Mouse (Mus musculus) MEL (cell line): ENCODE measurements around the gene 1700029J07Rik. TPM values are rescaled to one million over a fixed set of nuclear protein-coding genes. Genes with fewer than 3 reads are reported as not detected.

ENCODE experiments used
- DNase-seq: peaks from one replicate; pipeline ENCODE4 v3.0.0; 2011; ENCODE audit warnings: low read depth, low spot score
- H3K27ac ChIP-seq: 2 replicates; pipeline ENCODE4 v1.5.1; 2012; ENCODE audit warnings: low read depth, mild to moderate bottlenecking, control low read depth, low read length, moderate library complexity; ENCODE audit not compliant: control insufficient read depth
- H3K27me3 ChIP-seq, 2 experiments: fragments of 150-350 bp in 1 of 2; sonication (generic) in 1 of 2; 2 replicates each; pipeline ENCODE4 v1.6.1; 2012; ENCODE audit warnings: low read length in 2 of 2, mild to moderate bottlenecking in 2 of 2, improper control_type of control experiment in 1 of 2, moderate library complexity in 1 of 2; ENCODE audit not compliant: insufficient read depth in 2 of 2, control insufficient read depth in 1 of 2
- H3K36me3 ChIP-seq, 2 experiments: 2 replicates each; pipeline ENCODE4 v1.6.1; 2012 to 2014; ENCODE audit warnings: low read length in 2 of 2, improper control_type of control experiment in 1 of 2, inconsistent platforms in 1 of 2, mild to moderate bottlenecking in 1 of 2; ENCODE audit not compliant: insufficient read depth in 2 of 2, control insufficient read depth in 1 of 2
- H3K4me1 ChIP-seq, 2 experiments: fragments of 150-350 bp in 1 of 2; sonication (generic) in 1 of 2; 2 replicates each; pipeline ENCODE4 v1.6.1; 2012; ENCODE audit warnings: low read length in 2 of 2, improper control_type of control experiment in 1 of 2, mild to moderate bottlenecking in 1 of 2; ENCODE audit not compliant: insufficient read depth in 2 of 2, control insufficient read depth in 1 of 2
- H3K4me3 ChIP-seq, 2 experiments: fragments of 150-350 bp in 1 of 2; sonication (generic) in 1 of 2; 2 replicates each; pipeline ENCODE4 v1.5.1; 2012; ENCODE audit warnings: low read depth in 2 of 2, low read length in 2 of 2, mild to moderate bottlenecking in 2 of 2, moderate library complexity in 2 of 2, control low read depth in 1 of 2, improper control_type of control experiment in 1 of 2; ENCODE audit not compliant: control insufficient read depth in 1 of 2, insufficient read depth in 1 of 2
- H3K79me2 ChIP-seq: 2 replicates; pipeline ENCODE4 v1.6.1; 2012; ENCODE audit warnings: mild to moderate bottlenecking, low read length, moderate library complexity; ENCODE audit not compliant: control insufficient read depth, poor library complexity, insufficient read depth
- H3K9ac ChIP-seq: 2 replicates; pipeline ENCODE4 v1.6.1; 2012; ENCODE audit warnings: low read depth, mild to moderate bottlenecking, control low read depth, low read length, moderate library complexity; ENCODE audit not compliant: control insufficient read depth, poor library complexity, severe bottlenecking
- H3K9me3 ChIP-seq: fragments of 150-350 bp; sonication (generic); replicated peaks from 2 replicates; pipeline ENCODE4 v1.6.1; 2012; ENCODE audit warnings: mild to moderate bottlenecking, low read length, improper control_type of control experiment, moderate library complexity; ENCODE audit not compliant: insufficient read depth
- BHLHE40 ChIP-seq: IDR thresholded peaks from 2 replicates; pipeline ENCODE4 v1.6.1; 2012; ENCODE audit warnings: low read depth, mild to moderate bottlenecking, inconsistent platforms, low read length, improper control_type of control experiment, borderline replicate concordance
- CHD1 ChIP-seq: IDR thresholded peaks from 2 replicates; pipeline ENCODE4 v1.6.1; 2012; ENCODE audit warnings: low read depth, mild to moderate bottlenecking, inconsistent platforms, low read length, improper control_type of control experiment
- CTCF ChIP-seq, 3 experiments: IDR thresholded peaks in 2 of 3; conservative IDR thresholded peaks in 1 of 3; 2 replicates each; pipeline ENCODE4 v1.5.1; 2011 to 2012; ENCODE audit warnings: low read length in 3 of 3, low read depth in 2 of 3, mild to moderate bottlenecking in 2 of 3, improper control_type of control experiment in 1 of 3, inconsistent platforms in 1 of 3, mixed read lengths in 1 of 3, moderate library complexity in 1 of 3; ENCODE audit not compliant: control insufficient read depth in 1 of 3, insufficient read depth in 1 of 3, poor library complexity in 1 of 3, severe bottlenecking in 1 of 3
- E2F4 ChIP-seq: IDR thresholded peaks from 2 replicates; pipeline ENCODE4 v1.6.1; 2011; ENCODE audit warnings: low read depth, low read length, improper control_type of control experiment, borderline replicate concordance
- EP300 ChIP-seq, 2 experiments: IDR thresholded peaks; 2 replicates each; pipeline ENCODE4 v1.6.1; 2011; ENCODE audit warnings: improper control_type of control experiment in 2 of 2, low read length in 2 of 2, low read depth in 1 of 2, mild to moderate bottlenecking in 1 of 2
- GABPA ChIP-seq: IDR thresholded peaks from 2 replicates; pipeline ENCODE4 v1.6.1; 2012; ENCODE audit warnings: low read depth, mild to moderate bottlenecking, inconsistent platforms, low read length, improper control_type of control experiment, moderate library complexity
- GATA1 ChIP-seq: IDR thresholded peaks from 2 replicates; pipeline ENCODE4 v1.6.1; 2011; ENCODE audit warnings: low read depth, low read length, improper control_type of control experiment
- JUND ChIP-seq: IDR thresholded peaks from 2 replicates; pipeline ENCODE4 v1.6.1; 2011; ENCODE audit warnings: low read depth, mild to moderate bottlenecking, improper control_type of control experiment, low read length
- MEF2A ChIP-seq: IDR thresholded peaks from 2 replicates; pipeline ENCODE4 v1.6.1; 2014; ENCODE audit warnings: low read depth, mild to moderate bottlenecking, inconsistent platforms, low read length, improper control_type of control experiment; ENCODE audit not compliant: poor library complexity, insufficient replicate concordance, severe bottlenecking; ENCODE audit errors: extremely low read depth
- MXI1 ChIP-seq: IDR thresholded peaks from 2 replicates; pipeline ENCODE4 v1.6.1; 2011; ENCODE audit warnings: mild to moderate bottlenecking, low read depth, low read length, improper control_type of control experiment
- POLR2AphosphoS2 ChIP-seq: IDR thresholded peaks from 2 replicates; pipeline ENCODE4 v1.6.1; 2011; ENCODE audit warnings: low read length, improper control_type of control experiment
- RAD21 ChIP-seq: IDR thresholded peaks from 2 replicates; pipeline ENCODE4 v1.6.1; 2011; ENCODE audit warnings: mild to moderate bottlenecking, low read depth, low read length, improper control_type of control experiment
- RCOR1 ChIP-seq: IDR thresholded peaks from 2 replicates; pipeline ENCODE4 v1.6.1; 2012; ENCODE audit warnings: low read depth, mild to moderate bottlenecking, inconsistent platforms, low read length, improper control_type of control experiment
- SIN3A ChIP-seq: IDR thresholded peaks from 2 replicates; pipeline ENCODE4 v1.6.1; 2012; ENCODE audit warnings: low read length, improper control_type of control experiment, inconsistent platforms
- SMC3 ChIP-seq: IDR thresholded peaks from 2 replicates; pipeline ENCODE4 v1.6.1; 2011; ENCODE audit warnings: low read depth, low read length, improper control_type of control experiment
- TAL1 ChIP-seq: IDR thresholded peaks from 2 replicates; pipeline ENCODE4 v1.6.1; 2012; ENCODE audit warnings: mild to moderate bottlenecking, inconsistent platforms, low read length, moderate library complexity, mixed read lengths
- TBP ChIP-seq: IDR thresholded peaks from 2 replicates; pipeline ENCODE4 v1.8.0; 2011; ENCODE audit warnings: low read depth, low read length, improper control_type of control experiment
- UBTF ChIP-seq: IDR thresholded peaks from 2 replicates; pipeline ENCODE4 v1.6.1; 2012; ENCODE audit warnings: low read depth, mild to moderate bottlenecking, inconsistent platforms, low read length, improper control_type of control experiment, moderate library complexity, borderline replicate concordance; ENCODE audit not compliant: insufficient read depth
- USF2 ChIP-seq, 2 experiments: IDR thresholded peaks; 2 replicates each; pipeline ENCODE4 v1.6.1; 2011 to 2012; ENCODE audit warnings: improper control_type of control experiment in 2 of 2, low read length in 2 of 2, borderline replicate concordance in 1 of 2, inconsistent platforms in 1 of 2, low read depth in 1 of 2, mild to moderate bottlenecking in 1 of 2; ENCODE audit not compliant: insufficient read depth in 1 of 2
- ZC3H11A ChIP-seq: IDR thresholded peaks from 2 replicates; pipeline ENCODE4 v1.6.1; 2012; ENCODE audit warnings: low read depth, mild to moderate bottlenecking, inconsistent platforms, low read length, improper control_type of control experiment
- polyA plus RNA-seq, 2 experiments: library from polyadenylated mRNA; stranded (reverse) in 1 of 2; unstranded in 1 of 2; fragments of >175 nt in 1 of 2; fragments of >200 nt in 1 of 2; gene quantifications; 2 replicates each; pipeline versions ENCODE4 v1.2.1 to v1.2.4; 2012; ENCODE audit warnings: low replicate concordance in 2 of 2, low read depth in 1 of 2; ENCODE audit not compliant: insufficient read length in 2 of 2, insufficient read depth in 1 of 2, missing spikeins in 1 of 2
- total RNA-seq: library from RNA; depleted of rRNA; stranded (reverse); fragments of 300-350 nt; gene quantifications from 2 replicates; pipeline ENCODE4 v1.2.3, GENCODE M21; 2012

The 1700029J07Rik gene
- total and polyA plus RNA-seq, 3 experiments = 0.81 to 1.5 TPM; not detected in 1

- H3K9me3 ChIP-seq = no peaks in the 10 kb centered on the region
- H3K79me2 ChIP-seq = no peaks in the 10 kb centered on the region
- H3K4me3 ChIP-seq = no peak overlapping the region
- H3K27ac ChIP-seq = no peak overlapping the region
- no peaks in the 10 kb centered on the region for H3K27me3 ChIP-seq
- no peaks in the 10 kb centered on the region for H3K4me1 ChIP-seq
- DNase-seq = no peak
- H3K36me3 ChIP-seq = no peaks in the 10 kb centered on the region
- TF ChIP-seq SMC3 (no peak), MEF2A (no peak), TBP (no peak)
- no peak overlapping the region for H3K9ac ChIP-seq
Measured at GRCm38 (mm10) chr8:46022758-46023157, 47.7 kb upstream of the 1700029J07Rik start.

- no peak for TF ChIP-seq MXI1
- no peak for DNase-seq
- H3K79me2 ChIP-seq = no peaks in the 10 kb centered on the region
Measured at GRCm38 (mm10) chr8:46022203-46022602, 47.2 kb upstream of the 1700029J07Rik start.

GRCm38 (mm10) chr8:46010746-46011680 lies 36.0 kb upstream of the 1700029J07Rik start:
- Histone ChIP-seq H3K36me3 (peaks cover 0 to 5% of the 10 kb centered on the region in 2 experiments; a peak in 2 of 4 replicates), H3K79me2 (no peaks in the 10 kb centered on the region), H3K9me3 (no peaks in the 10 kb centered on the region), H3K27me3 (no peaks in the 10 kb centered on the region), H3K27ac (no peak overlapping the region)
- TF ChIP-seq ZC3H11A (no peak), SIN3A (no peak), RAD21 (no peak), JUND (no peak), SMC3 (no peak), RCOR1 (no peak), CHD1 (no peak), EP300 (IDR thresholded peaks at IDR 0.05; ENCODE audit: low read depth in 1 of 2, low read length in 2 of 2) (no peak), GATA1 (no peak), USF2 (IDR thresholded peaks at IDR 0.05; ENCODE audit: borderline replicate concordance in 1 of 2, insufficient read depth in 1 of 2, low read depth in 1 of 2, low read length in 2 of 2) (no peak), E2F4 (no peak), TAL1 (no peak), CTCF (IDR thresholded peaks at IDR 0.05 in 2 of 3, conservative IDR thresholded peaks at IDR 0.05 in 1 of 3; ENCODE audit: control insufficient read depth in 1 of 3, insufficient read depth in 1 of 3, low read depth in 2 of 3, low read length in 3 of 3, poor library complexity in 1 of 3, severe bottlenecking in 1 of 3) (no peak), MXI1 (no peak), GABPA (no peak), BHLHE40 (no peak), UBTF (no peak), POLR2AphosphoS2 (no peak)
- TF ChIP-seq, all 39 proteins: peak for 0
- DNase-seq = no peak
- Histone ChIP-seq H3K4me1 (no peaks in the 10 kb centered on the region; a peak in 2 of 4 replicates), H3K9ac (no peak overlapping the region), H3K4me3 (no peak overlapping the region)

More at GRCm38 (mm10) chr8:46022203-46022602, 47.2 kb upstream of the 1700029J07Rik start:
- no peaks in the 10 kb centered on the region for H3K27me3 ChIP-seq
- no peak overlapping the region for H3K27ac ChIP-seq
- no peak overlapping the region for H3K4me3 ChIP-seq
- no peaks in the 10 kb centered on the region for H3K4me1 ChIP-seq
- H3K9me3 ChIP-seq = no peaks in the 10 kb centered on the region
- no peak overlapping the region for H3K9ac ChIP-seq
- H3K36me3 ChIP-seq = no peaks in the 10 kb centered on the region
